24 mouse cellular contexts compared by ENCODE assay signal in the genomic region with DNA sequence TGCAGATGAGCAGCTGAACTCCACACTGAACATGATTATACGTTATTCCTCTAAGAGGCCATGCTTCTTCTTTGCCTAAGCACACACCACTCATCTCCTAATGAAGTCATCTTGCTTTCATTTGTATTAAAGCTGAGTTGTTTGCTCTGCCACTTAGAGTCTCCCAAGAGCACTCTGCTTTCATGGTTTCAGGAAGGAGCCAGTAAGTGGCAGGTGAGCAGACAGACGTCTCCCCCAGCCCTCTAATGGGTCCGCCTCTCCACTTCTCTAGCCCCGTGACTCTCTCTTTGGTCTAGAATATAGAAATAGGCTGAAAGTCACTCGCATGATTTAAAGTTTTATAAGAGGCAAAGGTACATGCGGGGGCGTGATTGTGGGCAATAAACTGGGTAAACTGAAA.
DNase-seq lines count a peak whose midpoint lies in the region; ATAC-seq and TF ChIP-seq lines count a peak whose summit lies in the region.
"Had no signal": no experiment of that assay in that cellular context is flagged by ENCODE, and none has a peak within 500 bp of the region (broad histone marks: within the 10 kb centered on the region; RNA-seq: fewer than 3 reads in every experiment).

No protein-coding gene starts in this region.

- no peaks in the 10 kb centered on the region for H3K27me3 ChIP-seq in lung, embryonic 16.5 days (ENCODE audit: control insufficient read depth, insufficient read depth, low read depth, low read length)
- H3K27me3 ChIP-seq in heart, embryonic 12.5 days (replicated peaks): no peaks in the 10 kb centered on the region
- H3K27me3 ChIP-seq in midbrain, embryonic 16.5 days (ENCODE audit: control insufficient read depth, insufficient read depth, low read depth, low read length): no peaks in the 10 kb centered on the region
- H3K27me3 ChIP-seq: forebrain, embryonic 13.5 days; hindbrain, embryonic 12.5 days; hindbrain, embryonic 15.5 days had no signal

- peak; percentile 22 for DNase-seq in lung, adult 2 months
- DNase-seq in lung, postnatal 14 days: peak; percentile 16
- DNase-seq in lung, postnatal 4 days: peak; percentile 34 to 66
- no peak for DNase-seq in layer of hippocampus, postnatal 10 days (ENCODE audit: low spot score in 2 of 2)
- DNase-seq in cerebellum, postnatal 14 days: no peak
- DNase-seq: adrenal gland, adult 2 months; adrenal gland, postnatal 14 days; cerebellum, adult 11-12 months; cerebellum, adult 8-10 months; cerebellum, postnatal 10 days; gastrocnemius, postnatal 10 days; gastrocnemius, postnatal 36 days; heart, adult 2 months had no signal

- no peak overlapping the region for H3K4me3 ChIP-seq in lung, adult 2 months (replicated peaks; ENCODE audit: extremely low read depth, low read depth, low read length)
- H3K4me3 ChIP-seq in lung, embryonic 16.5 days (ENCODE audit: low read length): no peak overlapping the region
- no peak overlapping the region for H3K4me3 ChIP-seq in heart, embryonic 12.5 days
- no peak overlapping the region for H3K4me3 ChIP-seq in midbrain, embryonic 16.5 days (ENCODE audit: low read depth, low read length)
- H3K4me3 ChIP-seq: forebrain, embryonic 10.5 days; forebrain, embryonic 13.5 days; heart, adult 2 months; heart, embryonic 10.5 days; hindbrain, embryonic 12.5 days; hindbrain, embryonic 15.5 days had no signal

- TF ChIP-seq POLR2A in lung, adult 2 months (IDR thresholded peaks at IDR 0.05; ENCODE audit: borderline replicate concordance, extremely low read depth, low read depth, low read length): no peak

- H3K9me3 ChIP-seq in lung, embryonic 16.5 days (ENCODE audit: control insufficient read depth, low read length): no peaks in the 10 kb centered on the region
- H3K9me3 ChIP-seq in heart, embryonic 12.5 days (replicated peaks): no peaks in the 10 kb centered on the region
- no peaks in the 10 kb centered on the region for H3K9me3 ChIP-seq in midbrain, embryonic 16.5 days (replicated peaks; ENCODE audit: control insufficient read depth, low read length, poor library complexity, severe bottlenecking)
- H3K9me3 ChIP-seq: forebrain, embryonic 10.5 days; heart, embryonic 10.5 days; hindbrain, embryonic 12.5 days; hindbrain, embryonic 15.5 days had no signal

- ATAC-seq in lung, embryonic 16.5 days (ENCODE audit: low read depth): peak; percentile 96
- no peak for ATAC-seq in heart, embryonic 12.5 days (ENCODE audit: insufficient number of reproducible peaks, low FRiP score)
- no peak for ATAC-seq in midbrain, embryonic 16.5 days
- ATAC-seq: forebrain, embryonic 13.5 days; forebrain, embryonic 16.5 days; Patski had no signal

- WGBS in lung, adult 2 months: 55% methylated on average over 7 of the region's 7 CpGs
- WGBS in lung, embryonic 16.5 days: 38% methylated on average over 7 of the region's 7 CpGs
- 71% methylated on average over 7 of the region's 7 CpGs for WGBS in heart, embryonic 12.5 days
- 74% methylated on average over 7 of the region's 7 CpGs for WGBS in midbrain, embryonic 16.5 days

- H3K9ac ChIP-seq in lung, embryonic 16.5 days (ENCODE audit: low read length): no peak overlapping the region
- no peak overlapping the region for H3K9ac ChIP-seq in heart, embryonic 12.5 days
- no peak overlapping the region for H3K9ac ChIP-seq in midbrain, embryonic 16.5 days (ENCODE audit: low read depth, low read length)
- H3K9ac ChIP-seq: forebrain, embryonic 13.5 days; hindbrain, embryonic 12.5 days; hindbrain, embryonic 15.5 days had no signal

- TF ChIP-seq CTCF in lung, adult 2 months (IDR thresholded peaks at IDR 0.05; ENCODE audit: insufficient read depth, low read length): no peak

- no peak overlapping the region for H3K27ac ChIP-seq in lung, embryonic 16.5 days (ENCODE audit: low read length)
- no peak overlapping the region for H3K27ac ChIP-seq in heart, embryonic 12.5 days (ENCODE audit: poor library complexity, severe bottlenecking)
- no peak overlapping the region for H3K27ac ChIP-seq in midbrain, embryonic 16.5 days (ENCODE audit: low read length)
- H3K27ac ChIP-seq: forebrain, embryonic 10.5 days; forebrain, embryonic 13.5 days; heart, adult 2 months; heart, embryonic 10.5 days; hindbrain, embryonic 12.5 days; hindbrain, embryonic 15.5 days had no signal

- H3K36me3 ChIP-seq in lung, embryonic 16.5 days (ENCODE audit: control insufficient read depth, insufficient read depth, low read length): no peaks in the 10 kb centered on the region
- H3K36me3 ChIP-seq in heart, embryonic 12.5 days: no peaks in the 10 kb centered on the region
- H3K36me3 ChIP-seq in midbrain, embryonic 16.5 days (ENCODE audit: control insufficient read depth, insufficient read depth, low read length): no peaks in the 10 kb centered on the region
- H3K36me3 ChIP-seq: forebrain, embryonic 10.5 days; G1E; heart, embryonic 10.5 days; hindbrain, embryonic 12.5 days; hindbrain, embryonic 15.5 days had no signal

- peaks cover 7% of the 10 kb centered on the region; the same call in 1 of the 2 replicates for H3K4me1 ChIP-seq in lung, adult 2 months (ENCODE audit: control insufficient read depth, insufficient read depth, low read length)
- peaks cover 4% of the 10 kb centered on the region; the same call in 1 of the 2 replicates for H3K4me1 ChIP-seq in lung, embryonic 16.5 days (replicated peaks; ENCODE audit: control insufficient read depth, insufficient read depth, low read length)
- H3K4me1 ChIP-seq in heart, embryonic 12.5 days (replicated peaks): no peaks in the 10 kb centered on the region
- no peaks in the 10 kb centered on the region for H3K4me1 ChIP-seq in midbrain, embryonic 16.5 days (ENCODE audit: control insufficient read depth, insufficient read depth, low read length)
- H3K4me1 ChIP-seq: forebrain, embryonic 10.5 days; forebrain, embryonic 13.5 days; heart, embryonic 10.5 days; hindbrain, embryonic 12.5 days; hindbrain, embryonic 15.5 days had no signal

- no peak overlapping the region for H3K4me2 ChIP-seq in lung, embryonic 16.5 days (ENCODE audit: low read depth, low read length)
- H3K4me2 ChIP-seq in heart, embryonic 12.5 days: no peak overlapping the region
- no peak overlapping the region for H3K4me2 ChIP-seq in midbrain, embryonic 16.5 days (ENCODE audit: low read length)
- H3K4me2 ChIP-seq: forebrain, embryonic 13.5 days; hindbrain, embryonic 12.5 days; hindbrain, embryonic 15.5 days had no signal

Comparison
In these comparisons a context has a peak if more than half of its experiments do, and no peak if none do; other contexts are left out.
1. DNase-seq: peak in lung, adult 2 months (single experiment), lung, postnatal 14 days (single experiment) and lung, postnatal 4 days (2 of 2); none in layer of hippocampus, postnatal 10 days (0 of 2) and cerebellum, postnatal 14 days (0 of 2).